Mouse (Mus musculus) testis, adult 2 months (tissue): ENCODE measurements at regions not wholly inside any gene's neighbourhood (a gene's known extent, or its start where the extent isn't known, plus 50 kb on each side); places are given as distances from the start of the nearest gene placed in this dataset.

Experiments used
- H3K27ac ChIP-seq: fragments of 200-500 bp; 2 replicates; pipeline ENCODE4 v1.5.1; 2012; ENCODE audit warnings: low read depth, low read length; ENCODE audit not compliant: control insufficient read depth, insufficient read depth
- H3K27me3 ChIP-seq: fragments of 200-500 bp; 2 replicates; pipeline ENCODE4 v1.6.1; 2012; ENCODE audit warnings: mild to moderate bottlenecking, low read length, moderate library complexity; ENCODE audit not compliant: control insufficient read depth, insufficient read depth
- H3K36me3 ChIP-seq: fragments of 200-500 bp; 2 replicates; pipeline ENCODE4 v1.6.1; 2012; ENCODE audit warnings: mild to moderate bottlenecking, low read length; ENCODE audit not compliant: control insufficient read depth, insufficient read depth
- H3K4me1 ChIP-seq: fragments of 200-500 bp; 2 replicates; pipeline ENCODE4 v1.6.1; 2012; ENCODE audit warnings: low read length; ENCODE audit not compliant: control insufficient read depth, insufficient read depth
- H3K4me3 ChIP-seq: fragments of 200-500 bp; 2 replicates; pipeline ENCODE4 v1.5.1; 2012; ENCODE audit warnings: low read depth, mild to moderate bottlenecking, low read length, moderate library complexity, mixed read lengths; ENCODE audit not compliant: control insufficient read depth
- CTCF ChIP-seq: fragments of 200-500 bp; IDR thresholded peaks from 2 replicates; pipeline ENCODE4 v1.5.1; 2012; ENCODE audit warnings: low read depth, mild to moderate bottlenecking, inconsistent platforms, low read length, moderate library complexity; ENCODE audit not compliant: control insufficient read depth, insufficient read depth, insufficient replicate concordance
- POLR2A ChIP-seq: fragments of 200-500 bp; IDR thresholded peaks from 2 replicates; pipeline ENCODE4 v1.6.1; 2012; ENCODE audit warnings: low read depth, mild to moderate bottlenecking, inconsistent platforms, low read length, moderate library complexity; ENCODE audit not compliant: control insufficient read depth

DNA sequence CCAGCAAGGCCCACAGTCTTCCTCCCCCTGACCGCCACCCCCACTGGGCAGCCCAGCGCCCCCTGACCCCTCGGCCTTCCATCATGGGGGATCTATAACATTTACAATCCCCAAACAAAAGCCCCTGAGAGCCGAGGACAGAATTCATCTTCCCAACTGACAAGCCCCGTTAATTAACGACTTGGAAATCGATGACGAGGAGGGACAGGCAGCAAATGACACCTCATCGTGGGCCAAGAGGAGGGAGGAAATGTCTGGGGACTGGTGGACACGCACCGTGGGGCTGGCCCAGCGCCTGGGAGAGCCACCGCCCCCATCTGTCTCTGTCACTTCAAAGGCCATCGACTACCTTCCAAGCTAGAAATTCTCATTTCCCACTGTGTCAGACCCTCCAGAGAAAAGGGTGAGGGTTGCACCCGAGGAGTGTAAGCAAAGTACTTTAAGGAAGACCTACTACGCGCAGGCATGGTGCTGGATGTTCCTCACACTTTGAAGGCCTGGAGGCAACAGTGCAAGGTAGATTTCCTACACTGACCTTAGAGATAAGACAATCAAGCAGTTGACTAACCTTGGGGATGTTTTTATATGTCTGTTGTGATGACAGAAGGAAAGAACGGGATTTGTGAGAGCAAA lies 146.4 kb downstream of the Mrm1 start:
- Histone ChIP-seq H3K27me3 (no peaks in the 10 kb centered on the region), H3K36me3 (no peaks in the 10 kb centered on the region), H3K4me1 (no peaks in the 10 kb centered on the region), H3K27ac (no peak overlapping the region), H3K4me3 (no peak overlapping the region)
- no peak for TF ChIP-seq CTCF
- no peak for TF ChIP-seq POLR2A

DNA sequence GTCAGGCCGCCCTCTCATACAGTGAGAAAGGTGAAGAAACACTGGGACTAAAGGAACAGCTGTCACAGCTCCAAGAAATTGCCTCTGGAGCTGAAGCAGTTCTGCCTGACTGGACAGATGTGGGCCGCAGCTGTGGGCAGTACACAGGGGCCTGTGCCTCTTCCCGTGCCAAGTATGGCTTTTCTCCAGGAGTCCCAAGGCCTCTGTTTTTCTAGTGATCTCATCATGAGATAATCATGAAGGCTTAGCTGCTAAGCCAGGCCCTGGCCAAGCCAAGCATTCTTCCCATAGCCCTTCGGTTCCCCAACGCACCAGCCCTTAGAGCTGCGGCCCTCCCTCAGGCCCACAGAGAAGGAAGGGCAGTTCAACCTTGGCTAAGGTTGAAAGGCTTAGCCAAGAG lies 146.2 kb upstream of the Lhx1 start:
- Histone ChIP-seq H3K27me3 (no peaks in the 10 kb centered on the region), H3K4me3 (no peak overlapping the region), H3K36me3 (no peaks in the 10 kb centered on the region), H3K4me1 (no peaks in the 10 kb centered on the region), H3K27ac (no peak overlapping the region)
- TF ChIP-seq POLR2A = no peak
- TF ChIP-seq CTCF = no peak

DNA sequence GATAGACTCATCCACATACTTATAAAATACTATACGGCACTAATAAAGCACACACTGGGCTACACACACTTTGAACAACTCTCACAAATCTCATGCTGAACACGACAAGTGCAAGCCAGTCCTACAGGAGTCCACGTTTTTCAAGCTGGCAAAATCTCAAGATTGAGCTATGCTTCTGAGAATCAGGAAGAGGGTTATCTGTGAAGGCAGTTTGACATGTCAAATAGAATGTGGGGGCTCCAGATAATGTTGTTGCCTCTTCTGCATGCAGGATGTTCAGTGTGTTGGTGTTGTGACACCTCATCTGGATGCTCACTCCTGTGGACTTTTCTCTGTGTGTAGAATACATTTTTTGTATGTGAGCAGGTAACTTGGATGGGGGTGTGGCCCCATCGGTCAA lies 142.4 kb upstream of the Lhx1 start:
- Histone ChIP-seq H3K4me3 (no peak overlapping the region), H3K27me3 (no peaks in the 10 kb centered on the region), H3K27ac (no peak overlapping the region), H3K4me1 (no peaks in the 10 kb centered on the region), H3K36me3 (no peaks in the 10 kb centered on the region)
- TF ChIP-seq POLR2A (no peak), CTCF (no peak)

GRCm38 (mm10) chr11:84664258-84664657 lies 138.9 kb upstream of the Lhx1 start:
- no peak overlapping the region for H3K4me3 ChIP-seq
- no peak for TF ChIP-seq CTCF
- no peak for TF ChIP-seq POLR2A
- peaks cover 3% of the 10 kb centered on the region; the same call in 1 of the 2 replicates for H3K4me1 ChIP-seq
- no peaks in the 10 kb centered on the region for H3K36me3 ChIP-seq
- no peaks in the 10 kb centered on the region for H3K27me3 ChIP-seq
- H3K27ac ChIP-seq = no peak overlapping the region

DNA sequence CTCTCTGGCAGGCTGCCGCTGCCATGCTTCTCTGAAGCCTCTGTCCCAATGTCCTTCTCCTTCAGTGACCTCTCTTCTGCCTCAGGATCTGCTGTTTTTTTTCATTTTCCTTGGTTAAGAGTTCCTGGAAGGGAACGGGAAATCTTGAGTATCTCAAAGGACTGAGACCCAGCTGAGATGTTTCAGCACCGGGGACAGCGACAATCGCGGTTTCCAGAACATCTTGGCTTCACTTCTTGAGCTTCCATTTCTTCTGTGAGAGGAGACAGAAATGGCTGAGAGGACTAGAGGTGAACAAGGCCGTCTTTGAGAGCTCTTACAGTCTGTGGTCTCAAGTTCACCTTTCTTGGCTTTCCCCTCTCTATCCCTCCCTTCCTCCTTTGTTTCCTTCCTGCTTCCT lies 136.6 kb upstream of the Lhx1 start:
- no peak overlapping the region for H3K27ac ChIP-seq
- H3K27me3 ChIP-seq = no peaks in the 10 kb centered on the region
- peaks cover 3% of the 10 kb centered on the region; the same call in 1 of the 2 replicates for H3K4me1 ChIP-seq
- no peak overlapping the region for H3K4me3 ChIP-seq
- H3K36me3 ChIP-seq = no peaks in the 10 kb centered on the region
- TF ChIP-seq CTCF (no peak), POLR2A (no peak)

DNA sequence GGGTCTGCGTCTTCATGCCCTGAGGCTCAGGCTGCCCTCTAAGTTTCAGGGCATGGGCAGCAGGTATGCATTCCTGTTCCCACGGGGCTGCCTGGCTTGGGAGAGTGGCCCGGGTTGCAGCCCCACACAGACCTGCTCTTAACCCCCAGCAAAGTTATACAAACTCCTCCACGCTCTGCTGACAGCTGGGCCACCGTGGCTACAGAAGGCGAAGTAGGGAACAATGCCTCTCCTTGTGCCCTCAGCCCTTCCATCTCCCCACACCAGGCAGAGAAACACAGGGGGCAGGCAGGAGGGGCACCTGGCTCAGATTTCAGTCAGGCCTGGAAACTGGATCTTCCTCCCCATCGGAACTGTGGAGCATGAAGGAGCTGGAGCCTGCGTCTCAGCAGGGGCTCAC lies 135.5 kb upstream of the Lhx1 start:
- TF ChIP-seq POLR2A (no peak), CTCF (no peak)
- no peak overlapping the region for H3K27ac ChIP-seq
- peaks cover 3% of the 10 kb centered on the region; the same call in 1 of the 2 replicates for H3K4me1 ChIP-seq
- no peaks in the 10 kb centered on the region for H3K36me3 ChIP-seq
- H3K4me3 ChIP-seq = no peak overlapping the region
- H3K27me3 ChIP-seq = no peaks in the 10 kb centered on the region

GRCm38 (mm10) chr11:84659370-84659937 lies 134.1 kb upstream of the Lhx1 start:
- no peak for TF ChIP-seq CTCF
- Histone ChIP-seq H3K27ac (no peak overlapping the region), H3K4me3 (no peak overlapping the region), H3K4me1 (peaks cover 3% of the 10 kb centered on the region; the same call in 1 of the 2 replicates), H3K36me3 (no peaks in the 10 kb centered on the region), H3K27me3 (no peaks in the 10 kb centered on the region)
